Mouse (Mus musculus): Measurements from ENCODE around the gene Tubgcp5. TPM values are rescaled to one million over a fixed set of nuclear protein-coding genes. Genes with fewer than 3 reads are reported as not detected.

Gene Tubgcp5
- total RNA-seq, 1 experiment from 2014 or later = 35.4 TPM

Other genes with a start within 250 kb of the Tubgcp5 start
- gene Siglech, start 26.0 kb upstream of the Tubgcp5 start, total RNA-seq (2017) = 0.35 and 0.49 TPM in 2 replicates
- 27.6 and 43.7 TPM in 2 replicates for gene Cyfip1, start 47.6 kb downstream of the Tubgcp5 start, total RNA-seq (2017)
- gene Nipa2, start 168.3 kb downstream of the Tubgcp5 start, total RNA-seq (2017) = 41.7 and 50.6 TPM in 2 replicates
- 0.25 and 0.47 TPM in 2 replicates for gene Nipa1, start 225.8 kb downstream of the Tubgcp5 start, total RNA-seq (2017)